Mouse (Mus musculus) megakaryocyte, embryonic 14.5 days (primary cell): Measurements from ENCODE around the gene Gpr152.

Source experiments
- FLI1 ChIP-seq: IDR thresholded peaks from 2 replicates; pipeline ENCODE4 v1.6.1; 2012; ENCODE audit warnings: low read length, inconsistent platforms, mixed read lengths
- GATA1 ChIP-seq: IDR thresholded peaks from 3 replicates; pipeline ENCODE4 v1.6.1; 2012; ENCODE audit warnings: mixed read lengths, low read length, inconsistent platforms, borderline replicate concordance

GRCm38 (mm10) chr19:4166678-4167476, 27.3 kb downstream of the Gpr152 start:
- no peak for TF ChIP-seq GATA1
- no peak for TF ChIP-seq FLI1
